Mouse (Mus musculus): Measurements from ENCODE around the gene Myl6b.
A peak's percentile ranks its signal among the peaks of the same experiment; 100 is the strongest.
"Not testable (repeated sequence)": the region's sequence is repeated elsewhere in the genome, so short reads cannot be mapped to it uniquely, and the experiment has no call there.

Myl6b gene

GRCm38 (mm10) chr10:128492633-128493311, 5.7 kb downstream of the Myl6b start:
- peak; percentile 28 to 37 for DNase-seq

- DNase-seq, result not testable (repeated sequence)
Measured at GRCm38 (mm10) chr10:128492051-128492450, 6.4 kb downstream of the Myl6b start.

GRCm38 (mm10) chr10:128491495-128491894, 7.0 kb downstream of the Myl6b start:
- no peak for DNase-seq

- DNase-seq, result no peak
Measured at GRCm38 (mm10) chr10:128490912-128491311, 7.6 kb downstream of the Myl6b start.

GRCm38 (mm10) chr10:128490232-128490631, 8.3 kb downstream of the Myl6b start:
- no peak for DNase-seq

GRCm38 (mm10) chr10:128489785-128490184, 8.7 kb downstream of the Myl6b start:
- DNase-seq, result no peak

- DNase-seq, result no peak
Measured at GRCm38 (mm10) chr10:128489380-128489779, 9.1 kb downstream of the Myl6b start.

GRCm38 (mm10) chr10:128488776-128489175, 9.7 kb downstream of the Myl6b start:
- no peak for DNase-seq

GRCm38 (mm10) chr10:128487861-128488712, 10.4 kb downstream of the Myl6b start:
- DNase-seq, result no peak

GRCm38 (mm10) chr10:128486370-128486769, 12.1 kb downstream of the Myl6b start:
- no peak for DNase-seq

- DNase-seq, result no peak
Measured at GRCm38 (mm10) chr10:128474366-128474765, 24.1 kb downstream of the Myl6b start.

- no peak for DNase-seq
Measured at GRCm38 (mm10) chr10:128460270-128460630, 38.2 kb downstream of the Myl6b start.

GRCm38 (mm10) chr10:128459409-128460269, 38.8 kb downstream of the Myl6b start:
- peak; percentile 53 to 54 for DNase-seq

GRCm38 (mm10) chr10:128458719-128459408, 39.6 kb downstream of the Myl6b start, which contains the start of gene Smarcc2:
TSS of gene Smarcc2 (plus strand) at chr10:128459248.
- DNase-seq, result peak; percentile 83 to 88

GRCm38 (mm10) chr10:128458348-128458718, 40.2 kb downstream of the Myl6b start:
- DNase-seq, result peak; percentile 86 to 87

GRCm38 (mm10) chr10:128457676-128458075, 40.8 kb downstream of the Myl6b start:
- DNase-seq, result no peak

GRCm38 (mm10) chr10:128455280-128455679, 43.2 kb downstream of the Myl6b start:
- peak; percentile 84 to 86 for DNase-seq

- DNase-seq, result no peak
Measured at GRCm38 (mm10) chr10:128454471-128454870, 44.0 kb downstream of the Myl6b start.

- DNase-seq, result no peak
Measured at GRCm38 (mm10) chr10:128451014-128451413, 47.5 kb downstream of the Myl6b start.

- no peak for DNase-seq
Measured at GRCm38 (mm10) chr10:128445407-128445806, 53.1 kb downstream of the Myl6b start.

- no peak for DNase-seq
Measured at GRCm38 (mm10) chr10:128444354-128444753, 54.1 kb downstream of the Myl6b start.

Measured in B cell, adult 2 months (primary cell).